Mouse (Mus musculus): ENCODE data around the gene Asxl1. TPM values are rescaled to one million over a fixed set of nuclear protein-coding genes. Genes with fewer than 3 reads are reported as not detected.

Gene Asxl1
- total and polyA plus RNA-seq, 3 experiments = 15.2 to 35.5 TPM; not detected in 1

- Histone ChIP-seq H3K27ac (ENCODE audit: control insufficient read depth, low read depth, low read length) (no peak overlapping the region), H3K27me3 (ENCODE audit: control insufficient read depth in 1 of 2, insufficient read depth in 2 of 2, low read length in 2 of 2) (no peaks in the 10 kb centered on the region), H3K4me3 (ENCODE audit: control insufficient read depth in 1 of 2, insufficient read depth in 1 of 2, low read depth in 2 of 2, low read length in 2 of 2) (no peak overlapping the region), H3K9ac (ENCODE audit: control insufficient read depth, low read depth, low read length, poor library complexity, severe bottlenecking) (no peak overlapping the region), H3K79me2 (ENCODE audit: control insufficient read depth, insufficient read depth, low read length, poor library complexity) (no peaks in the 10 kb centered on the region), H3K9me3 (replicated peaks; ENCODE audit: insufficient read depth, low read length) (no peaks in the 10 kb centered on the region), H3K36me3 (ENCODE audit: control insufficient read depth in 1 of 2, insufficient read depth in 2 of 2, low read length in 2 of 2) (no peaks in the 10 kb centered on the region), H3K4me1 (ENCODE audit: control insufficient read depth in 1 of 2, insufficient read depth in 2 of 2, low read length in 2 of 2) (no peaks in the 10 kb centered on the region; a peak in 1 of 4 replicates)
- TF ChIP-seq TBP (IDR thresholded peaks at IDR 0.05; ENCODE audit: low read depth, low read length) = no peak
- TF ChIP-seq ELF1 (IDR thresholded peaks at IDR 0.05; ENCODE audit: low read depth, low read length) = no peak
- no peak for TF ChIP-seq MYB (IDR thresholded peaks at IDR 0.05; ENCODE audit: low read depth, low read length)
- no peak for TF ChIP-seq CHD2 (IDR thresholded peaks at IDR 0.05; ENCODE audit: low read length)
- TF ChIP-seq MYC (IDR thresholded peaks at IDR 0.05; ENCODE audit: low read depth, low read length) = no peak
- no peak for TF ChIP-seq MXI1 (IDR thresholded peaks at IDR 0.05; ENCODE audit: low read depth, low read length)
- TF ChIP-seq E2F4 (IDR thresholded peaks at IDR 0.05; ENCODE audit: borderline replicate concordance, low read depth, low read length) = no peak
- TF ChIP-seq CHD1 (IDR thresholded peaks at IDR 0.05; ENCODE audit: low read depth, low read length) = no peak
- no peak for TF ChIP-seq NRF1 (IDR thresholded peaks at IDR 0.05; ENCODE audit: insufficient read depth, low read depth, low read length, poor library complexity, severe bottlenecking)
- no peak for TF ChIP-seq UBTF (IDR thresholded peaks at IDR 0.05; ENCODE audit: borderline replicate concordance, insufficient read depth, low read depth, low read length)
- TF ChIP-seq NELFE (IDR thresholded peaks at IDR 0.05; ENCODE audit: low read depth, low read length) = no peak
- TF ChIP-seq USF2 (IDR thresholded peaks at IDR 0.05; ENCODE audit: borderline replicate concordance in 1 of 2, insufficient read depth in 1 of 2, low read depth in 1 of 2, low read length in 2 of 2) = no peak
- no peak for TF ChIP-seq ZMIZ1 (IDR thresholded peaks at IDR 0.05; ENCODE audit: low read depth, low read length)
- DNase-seq (ENCODE audit: low read depth, low spot score) = no peak
Measured at GRCm38 (mm10) chr2:153442720-153443119, 97.1 kb downstream of the Asxl1 start.

GRCm38 (mm10) chr2:153443434-153444240 lies 98.0 kb downstream of the Asxl1 start:
- H3K4me1 ChIP-seq (ENCODE audit: control insufficient read depth in 1 of 2, insufficient read depth in 2 of 2, low read length in 2 of 2) = no peaks in the 10 kb centered on the region; a peak in 1 of 4 replicates
- no peaks in the 10 kb centered on the region for H3K27me3 ChIP-seq (ENCODE audit: control insufficient read depth in 1 of 2, insufficient read depth in 2 of 2, low read length in 2 of 2)
- H3K9me3 ChIP-seq (replicated peaks; ENCODE audit: insufficient read depth, low read length) = no peaks in the 10 kb centered on the region
- H3K27ac ChIP-seq (ENCODE audit: control insufficient read depth, low read depth, low read length) = no peak overlapping the region
- H3K4me3 ChIP-seq (ENCODE audit: control insufficient read depth in 1 of 2, insufficient read depth in 1 of 2, low read depth in 2 of 2, low read length in 2 of 2) = no peak overlapping the region
- no peaks in the 10 kb centered on the region for H3K79me2 ChIP-seq (ENCODE audit: control insufficient read depth, insufficient read depth, low read length, poor library complexity)
- DNase-seq (ENCODE audit: low read depth, low spot score) = no peak
- H3K36me3 ChIP-seq (ENCODE audit: control insufficient read depth in 1 of 2, insufficient read depth in 2 of 2, low read length in 2 of 2) = no peaks in the 10 kb centered on the region
- no peak overlapping the region for H3K9ac ChIP-seq (ENCODE audit: control insufficient read depth, low read depth, low read length, poor library complexity, severe bottlenecking)
- TF ChIP-seq USF1 (IDR thresholded peaks at IDR 0.05; ENCODE audit: low read depth, low read length) = no peak
- TF ChIP-seq SMC3 (IDR thresholded peaks at IDR 0.05; ENCODE audit: low read depth, low read length) = no peak
- TF ChIP-seq JUND (IDR thresholded peaks at IDR 0.05; ENCODE audit: low read depth, low read length) = no peak
- TF ChIP-seq MAZ (IDR thresholded peaks at IDR 0.05; ENCODE audit: low read depth, low read length) = no peak
- no peak for TF ChIP-seq CTCF (IDR thresholded peaks at IDR 0.05 in 2 of 3, conservative IDR thresholded peaks at IDR 0.05 in 1 of 3; ENCODE audit: control insufficient read depth in 1 of 3, insufficient read depth in 1 of 3, low read depth in 2 of 3, low read length in 3 of 3, poor library complexity in 1 of 3, severe bottlenecking in 1 of 3)
- no peak for TF ChIP-seq RCOR1 (IDR thresholded peaks at IDR 0.05; ENCODE audit: low read depth, low read length)
- TF ChIP-seq CHD2 (IDR thresholded peaks at IDR 0.05; ENCODE audit: low read length) = no peak
- no peak for TF ChIP-seq RAD21 (IDR thresholded peaks at IDR 0.05; ENCODE audit: low read depth, low read length)
- TF ChIP-seq MYC (IDR thresholded peaks at IDR 0.05; ENCODE audit: low read depth, low read length) = no peak
- TF ChIP-seq POLR2AphosphoS5 (IDR thresholded peaks at IDR 0.05; ENCODE audit: borderline replicate concordance, low read depth, low read length) = no peak
- TF ChIP-seq ZKSCAN1 (IDR thresholded peaks at IDR 0.05; ENCODE audit: low read depth, low read length) = no peak
- no peak for TF ChIP-seq TBP (IDR thresholded peaks at IDR 0.05; ENCODE audit: low read depth, low read length)
- no peak for TF ChIP-seq GATA1 (IDR thresholded peaks at IDR 0.05; ENCODE audit: low read depth, low read length)
- TF ChIP-seq MXI1 (IDR thresholded peaks at IDR 0.05; ENCODE audit: low read depth, low read length) = no peak
- no peak for TF ChIP-seq POLR2A (IDR thresholded peaks at IDR 0.05; ENCODE audit: control insufficient read depth in 1 of 2, insufficient read depth in 1 of 2, low read depth in 1 of 2, low read length in 2 of 2, poor library complexity in 1 of 2)
- no peak for TF ChIP-seq BHLHE40 (IDR thresholded peaks at IDR 0.05; ENCODE audit: borderline replicate concordance, low read depth, low read length)
- no peak for TF ChIP-seq MAX (IDR thresholded peaks at IDR 0.05; ENCODE audit: low read length)
- TF ChIP-seq ZC3H11A (IDR thresholded peaks at IDR 0.05; ENCODE audit: low read depth, low read length) = no peak
- no peak for TF ChIP-seq CHD1 (IDR thresholded peaks at IDR 0.05; ENCODE audit: low read depth, low read length)

Data from MEL (cell line).